Mouse (Mus musculus): ENCODE results near the gene Lbhd1. TPM values are rescaled to one million over a fixed set of nuclear protein-coding genes. Genes with fewer than 3 reads are reported as not detected.
"Not testable (repeated sequence)": the region's sequence is repeated elsewhere in the genome, so short reads cannot be mapped to it uniquely, and the experiment has no call there.

Lbhd1 gene
- polyA plus RNA-seq, 1 experiment from 2014 or later = 133 TPM

DNA sequence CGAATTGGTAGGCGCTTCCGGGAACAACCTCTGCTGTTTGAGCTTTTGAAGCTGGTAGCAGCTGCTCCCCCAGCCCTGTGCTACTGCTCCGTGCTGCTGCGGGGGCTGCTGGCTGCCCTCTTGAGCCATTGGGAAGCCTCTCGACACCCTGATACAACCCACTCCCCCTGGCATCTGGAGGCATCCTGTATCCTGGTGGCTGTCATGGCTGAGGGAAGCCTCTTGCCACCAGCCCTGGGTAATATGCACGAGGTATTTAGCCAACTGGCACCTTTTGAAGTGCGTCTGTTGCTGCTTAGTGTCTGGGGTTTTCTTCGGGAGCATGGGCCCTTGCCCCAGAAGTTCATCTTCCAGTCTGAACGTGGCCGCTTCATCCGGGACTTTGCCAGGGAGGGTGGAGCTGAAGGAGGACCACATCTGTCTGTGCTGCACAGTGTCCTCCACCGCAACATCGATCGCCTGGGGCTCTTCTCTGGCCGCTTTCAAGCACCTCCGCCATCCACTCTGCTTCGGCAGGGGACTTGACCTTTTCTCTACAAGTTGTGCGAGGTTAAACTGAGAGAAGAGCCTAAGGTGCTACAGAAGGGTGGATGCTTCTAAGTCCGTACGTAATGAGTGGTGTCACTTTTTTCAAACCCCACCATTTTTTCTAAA, 13.8 kb downstream of the Lbhd1 start:
- WGBS = 35% methylated on average over 21 of the region's 21 CpGs
- Histone ChIP-seq H3K36me3 (ENCODE audit: control insufficient read depth, insufficient read depth, low read length) (peaks cover 15% of the 10 kb centered on the region; the same call in 1 of the 2 replicates), H3K27ac (ENCODE audit: low read depth, low read length) (peak overlapping the region; percentile 86), H3K4me1 (replicated peaks; ENCODE audit: control insufficient read depth, insufficient read depth, low read length) (peaks cover 25% of the 10 kb centered on the region), H3K9ac (ENCODE audit: low read depth, low read length) (peak overlapping the region; percentile 58), H3K4me2 (peak overlapping the region; percentile 87), H3K4me3 (ENCODE audit: low read depth, low read length) (peak overlapping the region; percentile 98)
- not testable (repeated sequence) for DNase-seq (ENCODE audit: low spot score); H3K9me3 ChIP-seq (ENCODE audit: control insufficient read depth, low read length); H3K27me3 ChIP-seq (replicated peaks; ENCODE audit: control insufficient read depth, insufficient read depth, low read length)
- ATAC-seq (replicated peaks; ENCODE audit: low FRiP score) = peak; percentile 25

DNA sequence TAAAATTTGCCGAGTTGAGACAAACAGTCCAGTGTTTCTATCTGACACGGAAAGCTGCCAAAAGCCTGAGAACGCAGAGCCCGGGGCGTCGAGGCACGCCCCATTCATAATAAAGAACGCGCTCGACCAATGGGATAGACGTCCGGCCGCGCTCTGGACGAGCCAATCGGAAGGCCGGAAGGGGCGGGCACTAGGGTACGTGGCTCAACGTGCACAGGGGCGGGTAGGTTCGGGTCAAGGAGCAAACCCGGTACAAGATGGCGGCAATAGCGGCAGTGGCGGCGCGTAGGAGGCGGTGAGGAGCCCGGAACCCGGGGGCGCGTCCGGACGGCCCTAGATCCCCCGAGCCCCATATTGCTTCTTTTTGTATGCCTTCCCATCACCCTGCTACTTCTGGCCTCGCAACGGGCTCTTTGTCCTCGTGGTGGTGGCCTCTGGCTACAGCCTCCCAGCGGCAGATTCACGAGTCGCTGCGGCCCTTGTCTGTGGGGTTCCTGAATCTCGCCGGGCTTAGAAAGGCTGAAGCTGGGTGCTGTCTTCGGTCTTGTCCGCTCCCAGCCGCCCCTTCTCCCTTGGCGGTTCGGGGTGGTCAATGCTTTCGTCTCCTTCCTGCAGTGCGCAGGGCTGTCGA, 14.4 kb downstream of the Lbhd1 start, which contains the start of gene Ganab:
TSS of gene Ganab (plus strand) at position 207 of the 631 bp plus-strand sequence.
- Histone ChIP-seq H3K36me3 (ENCODE audit: control insufficient read depth, insufficient read depth, low read length) (peaks cover 16% of the 10 kb centered on the region; the same call in 1 of the 2 replicates), H3K4me3 (ENCODE audit: low read depth, low read length) (peak within 1 kb of the TSS; percentile 98), H3K9ac (ENCODE audit: low read depth, low read length) (peak within 1 kb of the TSS; percentile 97), H3K27me3 (replicated peaks; ENCODE audit: control insufficient read depth, insufficient read depth, low read length) (no peaks in the 10 kb centered on the region), H3K9me3 (ENCODE audit: control insufficient read depth, low read length) (no peaks in the 10 kb centered on the region), H3K4me2 (peak within 1 kb of the TSS; percentile 87), H3K27ac (ENCODE audit: low read depth, low read length) (peak within 1 kb of the TSS; percentile 93), H3K4me1 (replicated peaks; ENCODE audit: control insufficient read depth, insufficient read depth, low read length) (peaks cover 25% of the 10 kb centered on the region)
- peak; percentile 95 for DNase-seq (ENCODE audit: low spot score)
- under 1% methylated on average over 53 of the region's 53 CpGs for WGBS
- peak; percentile 98 for ATAC-seq (replicated peaks; ENCODE audit: low FRiP score)

DNA sequence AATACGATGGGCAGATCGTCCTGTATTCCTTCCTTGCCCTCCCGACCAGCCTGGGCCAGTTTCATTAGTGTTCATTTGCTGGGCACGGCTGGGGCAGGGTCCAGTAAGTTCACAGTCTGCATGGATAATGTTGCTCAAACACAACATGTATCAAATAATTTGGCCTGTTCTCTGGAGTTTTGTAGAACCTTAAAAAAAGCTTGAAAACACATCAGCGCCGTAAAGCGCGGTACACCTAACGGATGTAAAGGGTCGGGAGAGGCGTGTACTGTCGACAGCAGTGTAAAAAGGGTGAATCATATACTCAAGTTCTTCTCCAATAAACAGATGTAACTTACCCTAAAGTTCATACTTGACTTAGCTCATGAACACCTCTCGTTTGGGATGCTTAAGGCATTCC, 15.0 kb downstream of the Lbhd1 start:
- H3K4me3 ChIP-seq (ENCODE audit: low read depth, low read length) = peak overlapping the region; percentile 98
- H3K9ac ChIP-seq (ENCODE audit: low read depth, low read length) = peak overlapping the region; percentile 97
- no peaks in the 10 kb centered on the region for H3K9me3 ChIP-seq (ENCODE audit: control insufficient read depth, low read length)
- peak overlapping the region; percentile 93 for H3K27ac ChIP-seq (ENCODE audit: low read depth, low read length)
- 7% methylated on average over 13 of the region's 13 CpGs for WGBS
- ATAC-seq (replicated peaks; ENCODE audit: low FRiP score) (peak; percentile 3; the same call in 1 of the 2 replicates), DNase-seq (ENCODE audit: low spot score) (no peak)
- peaks cover 20% of the 10 kb centered on the region; the same call in 1 of the 2 replicates for H3K36me3 ChIP-seq (ENCODE audit: control insufficient read depth, insufficient read depth, low read length)
- H3K4me1 ChIP-seq (replicated peaks; ENCODE audit: control insufficient read depth, insufficient read depth, low read length) = peaks cover 25% of the 10 kb centered on the region
- H3K4me2 ChIP-seq = peak overlapping the region; percentile 87
- H3K27me3 ChIP-seq (replicated peaks; ENCODE audit: control insufficient read depth, insufficient read depth, low read length) = no peaks in the 10 kb centered on the region

DNA sequence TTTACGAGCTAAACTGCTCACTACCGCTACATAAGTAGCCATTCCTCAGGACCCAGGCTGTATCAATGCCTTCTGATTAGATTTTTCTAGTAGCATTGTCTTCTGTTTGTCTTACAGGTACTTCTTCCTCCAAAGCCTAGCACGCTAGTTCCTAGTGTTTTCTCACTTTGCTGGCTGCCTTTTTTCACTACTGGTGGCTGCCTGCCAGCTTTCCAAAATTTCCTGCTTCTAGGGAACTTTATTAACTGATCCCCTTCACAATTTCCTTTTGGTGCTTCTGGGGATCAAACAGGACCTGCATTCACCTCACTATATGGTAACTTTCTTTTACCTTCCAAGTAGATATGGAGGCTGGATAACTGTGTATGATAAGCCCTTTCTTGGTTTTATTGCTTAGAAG, 15.5 kb downstream of the Lbhd1 start:
- peaks cover 20% of the 10 kb centered on the region; the same call in 1 of the 2 replicates for H3K36me3 ChIP-seq (ENCODE audit: control insufficient read depth, insufficient read depth, low read length)
- H3K4me1 ChIP-seq (replicated peaks; ENCODE audit: control insufficient read depth, insufficient read depth, low read length) = peaks cover 25% of the 10 kb centered on the region
- H3K9me3 ChIP-seq (ENCODE audit: control insufficient read depth, low read length) = no peaks in the 10 kb centered on the region
- no peak for ATAC-seq (replicated peaks; ENCODE audit: low FRiP score)
- peak overlapping the region; percentile 98 for H3K4me3 ChIP-seq (ENCODE audit: low read depth, low read length)
- DNase-seq (ENCODE audit: low spot score) = no peak
- peak overlapping the region; percentile 97 for H3K9ac ChIP-seq (ENCODE audit: low read depth, low read length)
- H3K27me3 ChIP-seq (replicated peaks; ENCODE audit: control insufficient read depth, insufficient read depth, low read length) = no peaks in the 10 kb centered on the region
- WGBS = 41% methylated on average over 3 of the region's 3 CpGs
- H3K4me2 ChIP-seq = peak overlapping the region; percentile 87
- H3K27ac ChIP-seq (ENCODE audit: low read depth, low read length) = no peak overlapping the region

DNA sequence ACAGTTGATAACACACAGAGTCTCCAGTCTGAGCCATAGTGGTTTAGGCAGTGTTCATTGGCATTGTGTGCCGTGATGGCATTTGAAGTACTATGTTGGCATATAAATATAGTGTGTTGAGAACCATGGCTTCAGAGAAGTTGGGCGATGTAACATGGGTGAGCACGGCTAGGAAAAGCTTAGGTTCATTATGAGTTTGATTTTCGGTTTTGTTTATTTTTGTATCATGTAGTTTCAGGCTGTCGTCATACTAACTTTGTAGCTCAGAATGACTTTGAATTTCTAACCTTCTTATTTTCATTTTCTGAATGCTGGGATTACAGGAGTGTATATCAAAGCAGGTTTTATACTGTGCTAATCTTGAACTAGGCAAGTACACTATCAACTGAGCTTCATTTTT, 19.9 kb downstream of the Lbhd1 start:
- ATAC-seq (replicated peaks; ENCODE audit: low FRiP score) = no peak
- WGBS = 96% methylated on average over 5 of the region's 5 CpGs
- DNase-seq (ENCODE audit: low spot score) = no peak

DNA sequence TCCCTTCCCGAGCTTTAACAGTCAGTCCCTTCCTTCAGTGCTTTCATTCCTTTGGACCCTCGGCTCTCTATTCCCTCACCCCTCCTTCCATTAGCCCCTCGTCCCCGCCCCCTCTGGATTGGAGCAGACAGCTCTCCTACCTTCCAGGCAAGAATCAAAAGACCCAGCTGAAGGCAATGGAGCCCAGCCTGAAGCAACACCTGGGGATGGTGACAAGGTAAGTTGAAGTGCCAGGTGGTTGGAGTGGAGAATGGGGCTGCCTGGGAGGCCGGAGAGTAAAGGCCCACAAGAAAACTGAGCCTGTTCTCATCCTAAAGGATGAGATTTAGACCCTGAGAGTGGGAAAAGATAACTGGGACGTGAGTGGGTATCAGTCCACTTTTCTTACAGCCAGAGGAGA, 25.0 kb downstream of the Lbhd1 start:
- H3K27ac ChIP-seq (ENCODE audit: low read depth, low read length) = no peak overlapping the region
- no peak overlapping the region for H3K9ac ChIP-seq (ENCODE audit: low read depth, low read length)
- no peaks in the 10 kb centered on the region for H3K9me3 ChIP-seq (ENCODE audit: control insufficient read depth, low read length)
- no peaks in the 10 kb centered on the region for H3K27me3 ChIP-seq (replicated peaks; ENCODE audit: control insufficient read depth, insufficient read depth, low read length)
- peaks cover 81% of the 10 kb centered on the region for H3K36me3 ChIP-seq (ENCODE audit: control insufficient read depth, insufficient read depth, low read length)
- no peak overlapping the region for H3K4me2 ChIP-seq
- H3K4me1 ChIP-seq (replicated peaks; ENCODE audit: control insufficient read depth, insufficient read depth, low read length) = no peaks in the 10 kb centered on the region
- DNase-seq (ENCODE audit: low spot score) (no peak), ATAC-seq (replicated peaks; ENCODE audit: low FRiP score) (no peak)
- WGBS = 86% methylated on average over 6 of the region's 6 CpGs
- 0 out of 2 replicates have a peak overlapping the region, but pooled peaks have one; percentile 5 for H3K4me3 ChIP-seq (ENCODE audit: low read depth, low read length)

More for the DNA sequence above, 19.9 kb downstream of the Lbhd1 start:
- no peak overlapping the region for H3K27ac ChIP-seq (ENCODE audit: low read depth, low read length)
- H3K27me3 ChIP-seq (replicated peaks; ENCODE audit: control insufficient read depth, insufficient read depth, low read length) = no peaks in the 10 kb centered on the region
- H3K9me3 ChIP-seq (ENCODE audit: control insufficient read depth, low read length) = no peaks in the 10 kb centered on the region
- peaks cover 8% of the 10 kb centered on the region for H3K4me1 ChIP-seq (replicated peaks; ENCODE audit: control insufficient read depth, insufficient read depth, low read length)
- no peak overlapping the region for H3K4me2 ChIP-seq
- H3K4me3 ChIP-seq (ENCODE audit: low read depth, low read length) = no peak overlapping the region
- no peak overlapping the region for H3K9ac ChIP-seq (ENCODE audit: low read depth, low read length)
- H3K36me3 ChIP-seq (ENCODE audit: control insufficient read depth, insufficient read depth, low read length) = peaks cover 45% of the 10 kb centered on the region

DNA sequence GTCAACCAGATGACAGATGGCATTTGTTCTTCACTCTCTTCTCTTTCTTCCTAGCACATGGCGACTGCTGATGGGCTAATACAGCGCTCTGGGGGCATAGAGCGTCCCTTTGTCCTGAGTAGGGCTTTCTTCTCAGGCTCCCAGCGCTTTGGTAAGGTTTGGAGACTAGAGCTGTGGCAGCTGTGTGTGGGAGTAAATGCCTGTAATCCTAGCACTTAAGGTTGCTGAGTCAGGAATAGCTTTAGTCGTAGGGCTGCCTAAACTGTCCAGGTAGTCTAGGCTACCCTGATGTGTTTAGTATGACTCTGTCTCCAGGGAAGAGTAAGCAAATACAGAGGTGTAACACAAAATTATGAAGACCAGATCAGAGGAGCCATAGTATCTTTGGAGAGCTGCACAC, 28.3 kb downstream of the Lbhd1 start:
- Histone ChIP-seq H3K9me3 (ENCODE audit: control insufficient read depth, low read length) (no peaks in the 10 kb centered on the region), H3K9ac (ENCODE audit: low read depth, low read length) (no peak overlapping the region), H3K4me3 (ENCODE audit: low read depth, low read length) (no peak overlapping the region), H3K27me3 (replicated peaks; ENCODE audit: control insufficient read depth, insufficient read depth, low read length) (no peaks in the 10 kb centered on the region), H3K4me2 (no peak overlapping the region), H3K4me1 (replicated peaks; ENCODE audit: control insufficient read depth, insufficient read depth, low read length) (no peaks in the 10 kb centered on the region), H3K27ac (ENCODE audit: low read depth, low read length) (no peak overlapping the region), H3K36me3 (ENCODE audit: control insufficient read depth, insufficient read depth, low read length) (peaks cover 92% of the 10 kb centered on the region)
- ATAC-seq (replicated peaks; ENCODE audit: low FRiP score) = no peak
- DNase-seq (ENCODE audit: low spot score) = no peak
- WGBS = 94% methylated on average over 5 of the region's 5 CpGs

DNA sequence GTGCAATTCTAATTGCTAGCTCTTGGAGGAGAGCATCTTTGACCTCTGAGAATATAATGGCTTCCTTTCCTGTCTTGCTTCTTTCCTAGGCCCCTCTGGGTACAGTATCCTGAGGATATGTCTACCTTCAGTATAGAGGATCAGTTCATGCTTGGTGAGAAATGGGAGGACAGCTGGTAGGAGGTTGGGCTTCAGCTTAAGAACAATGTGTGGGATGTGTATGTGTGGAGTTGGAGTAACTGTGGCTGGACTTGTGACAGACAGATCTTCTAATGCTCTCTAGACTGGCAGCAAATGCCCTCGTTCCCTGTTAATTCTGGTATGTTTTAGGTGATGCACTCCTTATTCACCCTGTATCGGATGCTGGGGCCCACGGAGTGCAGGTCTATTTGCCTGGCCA, 30.7 kb downstream of the Lbhd1 start:
- DNase-seq (ENCODE audit: low spot score) = no peak
- H3K9me3 ChIP-seq (ENCODE audit: control insufficient read depth, low read length) = no peaks in the 10 kb centered on the region
- no peaks in the 10 kb centered on the region for H3K4me1 ChIP-seq (replicated peaks; ENCODE audit: control insufficient read depth, insufficient read depth, low read length)
- H3K4me3 ChIP-seq (ENCODE audit: low read depth, low read length) = no peak overlapping the region
- no peak overlapping the region for H3K4me2 ChIP-seq
- whole genome bisulfite sequencing = 91% methylated on average over 3 of the region's 3 CpGs
- peaks cover 70% of the 10 kb centered on the region for H3K36me3 ChIP-seq (ENCODE audit: control insufficient read depth, insufficient read depth, low read length)
- no peak for ATAC-seq (replicated peaks; ENCODE audit: low FRiP score)
- no peaks in the 10 kb centered on the region for H3K27me3 ChIP-seq (replicated peaks; ENCODE audit: control insufficient read depth, insufficient read depth, low read length)
- H3K9ac ChIP-seq (ENCODE audit: low read depth, low read length) = no peak overlapping the region
- no peak overlapping the region for H3K27ac ChIP-seq (ENCODE audit: low read depth, low read length)

Measured in liver, embryonic 11.5 days (tissue).